In genomic region chr11:4949256-4950044, GRCm38 (mm10) we compare ENCODE assay signal across 1 mouse cellular context.
TF ChIP-seq lines count a peak whose summit lies in the region.

No protein-coding gene starts in this region.

TF ChIP-seq in MEL, 35 proteins besides CTCF, POLR2A, EP300 and RAD21 (continued from another document):
- no peak for TF ChIP-seq ZKSCAN1 (IDR thresholded peaks at IDR 0.05; ENCODE audit: low read depth, low read length)
- no peak for TF ChIP-seq SMC3 (IDR thresholded peaks at IDR 0.05; ENCODE audit: low read depth, low read length)
- TF ChIP-seq MAZ (IDR thresholded peaks at IDR 0.05; ENCODE audit: low read depth, low read length) = no peak
- TF ChIP-seq GABPA (IDR thresholded peaks at IDR 0.05; ENCODE audit: low read depth, low read length) = no peak
- TF ChIP-seq MXI1 (IDR thresholded peaks at IDR 0.05; ENCODE audit: low read depth, low read length) = no peak
- no peak for TF ChIP-seq ZMIZ1 (IDR thresholded peaks at IDR 0.05; ENCODE audit: low read depth, low read length)
- TF ChIP-seq CHD1 (IDR thresholded peaks at IDR 0.05; ENCODE audit: low read depth, low read length) = no peak
- no peak for TF ChIP-seq TAL1 (IDR thresholded peaks at IDR 0.05; ENCODE audit: low read length)
- TF ChIP-seq CHD2 (IDR thresholded peaks at IDR 0.05; ENCODE audit: low read length) = no peak
- TF ChIP-seq UBTF (IDR thresholded peaks at IDR 0.05; ENCODE audit: borderline replicate concordance, insufficient read depth, low read depth, low read length) = no peak
